Mouse (Mus musculus) MEL (cell line): ENCODE measurements around the gene Kcnc2. TPM values are rescaled to one million over a fixed set of nuclear protein-coding genes. Genes with fewer than 3 reads are reported as not detected.

Source experiments
- DNase-seq: peaks from one replicate; pipeline ENCODE4 v3.0.0; 2011; ENCODE audit warnings: low read depth, low spot score
- H3K27ac ChIP-seq: 2 replicates; pipeline ENCODE4 v1.5.1; 2012; ENCODE audit warnings: low read depth, mild to moderate bottlenecking, control low read depth, low read length, moderate library complexity; ENCODE audit not compliant: control insufficient read depth
- H3K27me3 ChIP-seq, 2 experiments: fragments of 150-350 bp in 1 of 2; sonication (generic) in 1 of 2; 2 replicates each; pipeline ENCODE4 v1.6.1; 2012; ENCODE audit warnings: low read length in 2 of 2, mild to moderate bottlenecking in 2 of 2, improper control_type of control experiment in 1 of 2, moderate library complexity in 1 of 2; ENCODE audit not compliant: insufficient read depth in 2 of 2, control insufficient read depth in 1 of 2
- H3K36me3 ChIP-seq, 2 experiments: 2 replicates each; pipeline ENCODE4 v1.6.1; 2012 to 2014; ENCODE audit warnings: low read length in 2 of 2, improper control_type of control experiment in 1 of 2, inconsistent platforms in 1 of 2, mild to moderate bottlenecking in 1 of 2; ENCODE audit not compliant: insufficient read depth in 2 of 2, control insufficient read depth in 1 of 2
- H3K4me1 ChIP-seq, 2 experiments: fragments of 150-350 bp in 1 of 2; sonication (generic) in 1 of 2; 2 replicates each; pipeline ENCODE4 v1.6.1; 2012; ENCODE audit warnings: low read length in 2 of 2, improper control_type of control experiment in 1 of 2, mild to moderate bottlenecking in 1 of 2; ENCODE audit not compliant: insufficient read depth in 2 of 2, control insufficient read depth in 1 of 2
- H3K4me3 ChIP-seq, 2 experiments: fragments of 150-350 bp in 1 of 2; sonication (generic) in 1 of 2; 2 replicates each; pipeline ENCODE4 v1.5.1; 2012; ENCODE audit warnings: low read depth in 2 of 2, low read length in 2 of 2, mild to moderate bottlenecking in 2 of 2, moderate library complexity in 2 of 2, control low read depth in 1 of 2, improper control_type of control experiment in 1 of 2; ENCODE audit not compliant: control insufficient read depth in 1 of 2, insufficient read depth in 1 of 2
- H3K79me2 ChIP-seq: 2 replicates; pipeline ENCODE4 v1.6.1; 2012; ENCODE audit warnings: mild to moderate bottlenecking, low read length, moderate library complexity; ENCODE audit not compliant: control insufficient read depth, poor library complexity, insufficient read depth
- H3K9ac ChIP-seq: 2 replicates; pipeline ENCODE4 v1.6.1; 2012; ENCODE audit warnings: low read depth, mild to moderate bottlenecking, control low read depth, low read length, moderate library complexity; ENCODE audit not compliant: control insufficient read depth, poor library complexity, severe bottlenecking
- H3K9me3 ChIP-seq: fragments of 150-350 bp; sonication (generic); replicated peaks from 2 replicates; pipeline ENCODE4 v1.6.1; 2012; ENCODE audit warnings: mild to moderate bottlenecking, low read length, improper control_type of control experiment, moderate library complexity; ENCODE audit not compliant: insufficient read depth
- BHLHE40 ChIP-seq: IDR thresholded peaks from 2 replicates; pipeline ENCODE4 v1.6.1; 2012; ENCODE audit warnings: low read depth, mild to moderate bottlenecking, inconsistent platforms, low read length, improper control_type of control experiment, borderline replicate concordance
- E2F4 ChIP-seq: IDR thresholded peaks from 2 replicates; pipeline ENCODE4 v1.6.1; 2011; ENCODE audit warnings: low read depth, low read length, improper control_type of control experiment, borderline replicate concordance
- HCFC1 ChIP-seq: IDR thresholded peaks from 2 replicates; pipeline ENCODE4 v1.6.1; 2012; ENCODE audit warnings: low read depth, mild to moderate bottlenecking, inconsistent platforms, low read length, improper control_type of control experiment, moderate library complexity
- KAT2A ChIP-seq: conservative IDR thresholded peaks from 2 replicates; pipeline ENCODE4 v1.6.1; 2012; ENCODE audit warnings: low read depth, low read length, improper control_type of control experiment, inconsistent platforms
- MAX ChIP-seq: IDR thresholded peaks from 2 replicates; pipeline ENCODE4 v1.6.1; 2011; ENCODE audit warnings: low read length, improper control_type of control experiment
- MAZ ChIP-seq: IDR thresholded peaks from 2 replicates; pipeline ENCODE4 v1.6.1; 2012; ENCODE audit warnings: low read depth, mild to moderate bottlenecking, inconsistent platforms, low read length, improper control_type of control experiment
- MYB ChIP-seq: IDR thresholded peaks from 2 replicates; pipeline ENCODE4 v1.6.1; 2011; ENCODE audit warnings: mild to moderate bottlenecking, low read depth, low read length, improper control_type of control experiment
- POLR2AphosphoS2 ChIP-seq: IDR thresholded peaks from 2 replicates; pipeline ENCODE4 v1.6.1; 2011; ENCODE audit warnings: low read length, improper control_type of control experiment
- RAD21 ChIP-seq: IDR thresholded peaks from 2 replicates; pipeline ENCODE4 v1.6.1; 2011; ENCODE audit warnings: mild to moderate bottlenecking, low read depth, low read length, improper control_type of control experiment
- RCOR1 ChIP-seq: IDR thresholded peaks from 2 replicates; pipeline ENCODE4 v1.6.1; 2012; ENCODE audit warnings: low read depth, mild to moderate bottlenecking, inconsistent platforms, low read length, improper control_type of control experiment
- TBP ChIP-seq: IDR thresholded peaks from 2 replicates; pipeline ENCODE4 v1.8.0; 2011; ENCODE audit warnings: low read depth, low read length, improper control_type of control experiment
- TCF12 ChIP-seq: IDR thresholded peaks from 2 replicates; pipeline ENCODE4 v1.6.1; 2014; ENCODE audit warnings: low read depth, mild to moderate bottlenecking, inconsistent platforms, low read length, improper control_type of control experiment, moderate library complexity
- UBTF ChIP-seq: IDR thresholded peaks from 2 replicates; pipeline ENCODE4 v1.6.1; 2012; ENCODE audit warnings: low read depth, mild to moderate bottlenecking, inconsistent platforms, low read length, improper control_type of control experiment, moderate library complexity, borderline replicate concordance; ENCODE audit not compliant: insufficient read depth
- USF2 ChIP-seq, 2 experiments: IDR thresholded peaks; 2 replicates each; pipeline ENCODE4 v1.6.1; 2011 to 2012; ENCODE audit warnings: improper control_type of control experiment in 2 of 2, low read length in 2 of 2, borderline replicate concordance in 1 of 2, inconsistent platforms in 1 of 2, low read depth in 1 of 2, mild to moderate bottlenecking in 1 of 2; ENCODE audit not compliant: insufficient read depth in 1 of 2
- ZMIZ1 ChIP-seq: IDR thresholded peaks from 2 replicates; pipeline ENCODE4 v1.6.1; 2012; ENCODE audit warnings: low read depth, mild to moderate bottlenecking, inconsistent platforms, low read length, improper control_type of control experiment, moderate library complexity
- ZNF384 ChIP-seq: IDR thresholded peaks from 2 replicates; pipeline ENCODE4 v1.6.1; 2012; ENCODE audit warnings: low read depth, mild to moderate bottlenecking, inconsistent platforms, low read length, improper control_type of control experiment
- polyA plus RNA-seq, 2 experiments: library from polyadenylated mRNA; stranded (reverse) in 1 of 2; unstranded in 1 of 2; fragments of >175 nt in 1 of 2; fragments of >200 nt in 1 of 2; gene quantifications; 2 replicates each; pipeline versions ENCODE4 v1.2.1 to v1.2.4; 2012; ENCODE audit warnings: low replicate concordance in 2 of 2, low read depth in 1 of 2; ENCODE audit not compliant: insufficient read length in 2 of 2, insufficient read depth in 1 of 2, missing spikeins in 1 of 2
- total RNA-seq: library from RNA; depleted of rRNA; stranded (reverse); fragments of 300-350 nt; gene quantifications from 2 replicates; pipeline ENCODE4 v1.2.3, GENCODE M21; 2012

Kcnc2 gene
- total and polyA plus RNA-seq, 3 experiments: not detected

DNA sequence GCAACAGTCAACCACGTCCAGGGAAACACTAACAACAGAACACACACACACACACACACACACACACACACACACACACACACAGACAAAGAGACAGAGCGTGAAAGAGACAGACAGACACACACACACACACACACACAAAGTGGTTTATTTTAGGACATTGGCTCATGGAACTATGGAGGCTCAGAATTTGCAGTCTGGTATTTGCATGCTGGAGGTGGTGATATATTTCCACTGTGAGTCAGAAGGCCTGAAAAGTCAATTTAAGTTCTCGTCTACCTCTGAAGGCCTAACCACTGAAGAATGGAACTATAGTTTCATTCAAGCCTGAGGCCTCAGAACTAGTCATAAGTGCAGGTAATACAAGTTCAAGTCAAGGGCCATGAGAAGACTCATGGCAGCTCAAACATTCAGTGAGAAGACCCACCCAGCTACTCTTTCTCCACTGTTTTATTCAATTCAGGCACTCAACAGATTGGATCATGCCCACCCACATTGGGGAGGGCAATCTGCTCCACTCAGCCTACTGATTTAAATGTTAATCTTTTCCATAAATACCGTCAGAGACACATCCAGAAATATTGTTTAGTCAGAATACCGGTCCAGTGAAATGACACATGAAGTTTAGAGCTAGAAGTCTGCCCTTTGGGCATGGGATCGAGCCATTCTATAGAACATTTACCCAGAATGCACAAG is 197.9 kb downstream of the Kcnc2 start:
- Histone ChIP-seq H3K79me2 (no peaks in the 10 kb centered on the region), H3K27me3 (no peaks in the 10 kb centered on the region), H3K36me3 (no peaks in the 10 kb centered on the region), H3K9me3 (no peaks in the 10 kb centered on the region), H3K4me3 (no peak overlapping the region), H3K9ac (no peak overlapping the region), H3K27ac (no peak overlapping the region), H3K4me1 (no peaks in the 10 kb centered on the region)
- no peak for DNase-seq
- TF ChIP-seq KAT2A: no peak
- TF ChIP-seq USF2 (IDR thresholded peaks at IDR 0.05; ENCODE audit: borderline replicate concordance in 1 of 2, insufficient read depth in 1 of 2, low read depth in 1 of 2, low read length in 2 of 2): no peak
- no peak for TF ChIP-seq TBP
- no peak for TF ChIP-seq RCOR1
- no peak for TF ChIP-seq POLR2AphosphoS2
- no peak for TF ChIP-seq RAD21
- TF ChIP-seq HCFC1: no peak
- TF ChIP-seq ZMIZ1: no peak
- no peak for TF ChIP-seq ZNF384
- TF ChIP-seq UBTF: no peak
- no peak for TF ChIP-seq MAZ

DNA sequence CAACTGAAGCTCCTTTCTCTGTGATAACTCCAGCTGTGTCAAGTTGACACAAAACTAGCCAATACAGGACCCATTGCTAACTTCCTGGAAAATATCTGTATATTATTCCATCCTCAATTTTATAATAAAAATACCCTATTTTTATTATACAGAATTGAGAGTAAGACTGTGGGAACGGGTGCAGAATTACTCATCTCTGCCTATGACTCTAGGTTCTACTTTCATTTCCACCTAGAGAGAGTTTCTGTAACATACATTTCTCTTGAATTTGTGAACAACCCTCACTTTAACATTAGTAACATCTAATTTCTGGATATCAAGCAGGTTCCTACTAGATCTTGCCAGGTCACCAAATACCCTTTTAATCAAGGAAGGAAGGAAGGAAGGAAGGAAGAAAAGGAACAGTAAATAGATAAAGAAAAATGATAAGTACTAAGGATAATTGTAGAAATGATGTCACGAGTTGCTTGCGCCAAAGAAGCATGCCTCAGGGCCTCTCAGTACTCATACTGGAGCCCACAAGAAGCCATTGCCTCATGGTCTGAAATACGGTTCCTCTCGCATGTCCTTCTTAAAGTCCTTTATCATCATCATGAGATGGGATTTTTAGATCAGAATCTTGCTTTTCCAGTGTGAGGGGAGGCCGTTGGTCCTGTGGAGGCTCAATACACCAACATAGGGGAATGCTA is 203.3 kb downstream of the Kcnc2 start:
- DNase-seq: no peak
- Histone ChIP-seq H3K4me3 (no peak overlapping the region), H3K9me3 (no peaks in the 10 kb centered on the region), H3K36me3 (no peaks in the 10 kb centered on the region), H3K79me2 (no peaks in the 10 kb centered on the region), H3K27me3 (no peaks in the 10 kb centered on the region), H3K27ac (no peak overlapping the region), H3K9ac (no peak overlapping the region), H3K4me1 (no peaks in the 10 kb centered on the region)
- TF ChIP-seq ZMIZ1 (no peak), KAT2A (no peak), MAX (no peak), MYB (no peak), MAZ (no peak), BHLHE40 (no peak), E2F4 (no peak), TCF12 (no peak)
